Mouse (Mus musculus) embryo, embryonic 10.5 days (tissue): ENCODE measurements around the gene Rnf213.
A peak's percentile ranks its signal among the peaks of the same experiment; 100 is the strongest.

ENCODE experiments used
- DNase-seq: peaks from one replicate; pipeline ENCODE4 v3.0.0-alpha.2; 2015; ENCODE audit warnings: low spot score

Gene Rnf213

DNA sequence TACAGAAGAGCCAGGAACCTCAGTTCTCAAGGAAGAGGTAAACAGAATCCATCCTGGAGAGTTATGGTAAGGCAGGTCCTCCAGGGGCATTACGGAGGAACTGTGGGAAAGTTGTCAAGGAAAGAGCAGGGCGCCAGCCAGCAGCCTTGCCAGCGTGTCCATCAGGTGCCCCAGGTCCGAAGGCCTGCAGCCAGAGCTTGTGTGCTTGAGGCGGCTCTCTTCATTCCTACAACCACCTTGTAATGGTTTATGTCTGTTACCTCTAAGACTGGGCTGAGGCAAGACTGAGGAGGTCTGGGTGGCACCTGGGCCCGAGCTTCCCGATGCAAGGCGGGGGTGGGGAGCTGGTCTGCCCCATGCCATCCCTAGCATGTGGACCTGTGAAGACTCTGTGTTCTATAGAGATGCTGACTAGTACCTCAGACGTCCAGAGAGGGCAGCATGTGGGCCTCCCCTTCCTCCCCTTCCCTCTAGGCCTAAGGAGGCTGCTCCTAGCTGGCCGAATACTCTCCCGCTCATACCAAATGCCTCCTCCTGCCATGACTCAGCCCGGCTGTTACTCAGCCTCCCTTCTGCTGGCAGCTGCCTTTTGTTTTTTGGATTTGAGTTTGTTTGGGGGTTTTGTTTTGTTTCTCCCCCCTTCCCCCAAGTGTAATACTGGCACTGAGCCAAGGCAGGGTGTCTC, 123.9 kb downstream of the Rnf213 start:
- peak; percentile 29 for DNase-seq

DNA sequence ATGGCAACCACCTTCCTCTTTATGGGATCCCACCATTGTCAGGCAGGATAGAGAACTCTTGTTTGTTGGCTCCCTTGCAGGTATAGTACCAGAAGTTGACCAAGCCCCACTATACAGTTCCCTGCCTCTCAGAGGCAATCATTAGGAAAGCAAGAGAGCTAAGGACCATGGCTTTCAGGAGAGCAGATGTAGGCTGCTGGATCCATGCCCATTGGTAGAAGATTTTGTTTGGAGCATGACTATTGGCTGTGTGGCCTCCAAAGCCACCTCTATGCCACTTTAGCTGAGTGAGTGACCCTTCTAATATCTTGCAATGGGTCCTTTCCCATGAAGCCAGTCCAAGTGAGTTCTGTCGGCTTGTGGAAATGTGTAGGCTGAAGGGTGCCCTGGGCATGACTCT, 126.5 kb downstream of the Rnf213 start:
- DNase-seq = no peak

DNA sequence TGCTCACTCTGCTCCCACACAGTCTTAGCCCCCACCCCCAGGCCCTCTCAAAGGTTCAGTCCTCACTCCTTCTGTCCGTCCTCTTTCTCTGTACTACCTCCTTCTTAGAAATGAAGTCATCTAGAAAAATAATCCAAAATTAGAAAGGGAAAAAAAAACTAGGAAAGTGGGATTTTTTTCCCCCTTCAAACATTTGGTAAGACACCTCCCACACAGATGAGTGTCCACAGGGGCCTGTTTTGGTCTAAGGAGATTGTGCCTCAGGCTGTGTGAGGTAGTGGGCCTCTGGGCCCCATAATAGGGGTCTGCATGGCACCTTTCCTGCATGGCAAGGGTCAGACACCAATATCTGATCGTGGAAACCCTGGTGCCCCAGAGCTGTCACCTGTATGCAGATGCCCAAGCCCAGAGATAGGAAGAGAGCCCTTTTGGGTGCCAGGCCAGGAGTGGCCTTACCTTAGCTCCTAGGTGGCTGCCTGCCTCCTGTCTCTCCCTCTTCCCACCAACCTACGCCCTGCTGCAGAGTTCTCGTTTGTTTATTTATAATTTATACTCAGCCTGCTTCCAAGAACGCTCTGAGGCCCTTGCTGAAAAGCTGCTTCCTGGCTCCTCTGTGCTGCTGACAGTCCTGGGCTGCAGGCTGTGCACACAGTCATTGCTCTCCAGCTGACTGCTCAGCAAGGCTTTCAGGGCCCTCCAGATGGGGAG, 127.3 kb downstream of the Rnf213 start:
- DNase-seq = no peak

DNA sequence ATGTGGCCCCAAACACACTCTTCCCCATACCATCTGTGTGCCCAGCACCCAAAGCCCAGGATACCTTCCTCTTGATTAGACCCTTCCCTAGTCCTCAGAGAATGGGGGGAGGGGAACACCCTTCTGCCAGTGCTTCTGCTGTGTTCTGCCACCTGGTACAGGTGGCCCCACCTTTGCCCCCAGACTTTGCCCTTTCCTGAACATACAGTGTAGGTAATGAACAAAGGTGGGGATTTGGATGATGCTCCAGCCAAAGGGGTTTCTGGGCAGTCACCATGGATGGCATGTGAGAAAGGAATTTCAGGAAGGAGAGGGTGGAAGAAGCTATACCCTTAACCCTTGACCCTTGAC, 127.8 kb downstream of the Rnf213 start:
- no peak for DNase-seq

DNA sequence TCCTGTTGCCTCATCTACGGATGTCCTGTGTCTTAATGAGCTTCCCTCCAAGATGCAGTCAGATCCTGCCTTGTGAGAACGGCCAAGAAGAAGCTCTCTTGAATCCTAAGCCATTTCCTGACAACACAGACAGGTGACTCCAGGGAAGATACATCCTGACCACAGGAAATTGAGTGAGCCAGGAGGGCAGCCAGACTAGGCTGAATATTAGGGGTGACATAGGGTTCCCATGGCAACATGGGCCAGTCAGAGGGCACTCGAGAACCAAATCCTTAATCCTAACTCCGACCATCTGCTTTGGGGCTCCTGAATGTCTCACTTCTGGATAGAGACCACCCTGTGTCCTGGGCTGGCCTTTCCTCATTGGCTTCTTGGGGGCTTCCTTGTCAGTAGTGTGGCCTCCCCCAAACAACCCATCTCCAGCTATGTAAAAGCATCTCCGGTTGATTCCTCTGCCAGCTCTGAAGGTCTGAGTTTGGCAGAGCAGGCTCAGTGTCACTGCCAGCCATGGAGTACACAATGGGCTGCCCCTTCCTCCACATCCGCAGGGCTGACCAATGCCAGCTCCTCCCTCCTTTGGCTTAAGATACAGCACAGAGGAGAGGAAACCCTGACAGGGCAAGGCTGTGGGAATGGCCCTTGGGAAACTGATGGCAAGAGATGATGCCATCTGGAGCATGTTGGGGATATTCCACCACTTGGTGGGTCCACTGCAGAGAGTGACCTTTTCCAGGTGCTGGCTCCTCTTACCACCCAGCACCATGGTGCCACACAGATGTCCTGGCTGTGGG, 129.2 kb downstream of the Rnf213 start:
- DNase-seq = no peak

DNA sequence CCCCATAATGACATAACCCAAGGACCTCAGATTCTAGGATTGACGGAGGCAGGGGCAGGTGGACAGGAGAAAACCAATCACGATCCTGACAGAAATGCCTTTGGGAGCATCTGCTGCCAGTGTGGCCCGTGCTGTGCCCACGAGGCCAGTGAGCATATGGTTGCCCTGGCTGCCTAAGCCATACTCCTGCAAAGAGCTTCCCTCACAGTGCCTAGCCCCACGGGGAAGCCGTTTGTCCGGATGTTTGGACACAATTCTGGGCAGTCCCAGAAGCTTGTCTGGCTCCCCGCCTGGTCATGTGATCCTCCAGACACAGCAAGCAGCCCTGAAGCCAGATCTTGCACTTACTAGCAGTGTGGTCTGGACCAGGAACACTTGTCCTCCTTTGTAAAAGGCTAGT, 129.9 kb downstream of the Rnf213 start:
- DNase-seq = no peak

DNA sequence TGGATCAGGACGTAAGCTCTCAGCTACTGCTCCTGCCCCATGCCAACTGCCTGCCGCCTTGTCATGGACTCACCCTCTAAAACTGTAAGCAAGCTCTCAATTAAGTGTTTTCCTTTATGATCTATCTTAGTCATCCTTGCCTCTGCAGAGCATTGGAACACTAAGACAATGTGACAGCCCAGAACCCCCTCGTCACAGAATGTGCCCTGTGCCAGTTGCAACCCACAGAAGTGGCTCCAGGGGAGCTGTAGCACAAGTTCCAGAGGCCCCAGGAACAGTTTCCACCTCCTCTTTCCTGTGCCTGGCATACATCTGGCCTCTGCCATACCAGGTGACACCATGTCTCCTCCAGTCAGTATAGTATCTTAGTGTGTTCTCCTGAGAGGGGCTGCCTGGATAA, 130.5 kb downstream of the Rnf213 start:
- no peak for DNase-seq

DNA sequence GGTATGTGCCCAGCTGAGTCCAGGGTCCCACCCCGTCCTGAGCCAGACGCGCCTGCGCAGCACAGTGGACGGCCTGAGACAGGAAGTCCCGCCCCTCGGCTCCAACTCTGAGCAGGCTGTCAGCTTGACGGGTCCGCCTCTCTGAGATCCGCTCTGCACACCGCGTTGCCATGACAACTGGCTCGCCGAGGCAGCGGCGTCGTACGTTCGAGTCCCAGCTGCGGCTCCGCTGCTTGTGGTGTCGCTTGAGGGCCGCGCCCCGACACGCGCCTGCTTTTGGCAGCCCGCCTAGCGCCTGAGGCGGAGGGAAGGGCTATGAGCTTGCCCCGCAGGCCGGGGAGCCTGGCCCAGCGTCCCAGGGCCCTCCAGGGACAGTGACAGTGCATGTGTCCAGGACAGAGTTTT, 131.6 kb downstream of the Rnf213 start:
- DNase-seq = peak; percentile 97

DNA sequence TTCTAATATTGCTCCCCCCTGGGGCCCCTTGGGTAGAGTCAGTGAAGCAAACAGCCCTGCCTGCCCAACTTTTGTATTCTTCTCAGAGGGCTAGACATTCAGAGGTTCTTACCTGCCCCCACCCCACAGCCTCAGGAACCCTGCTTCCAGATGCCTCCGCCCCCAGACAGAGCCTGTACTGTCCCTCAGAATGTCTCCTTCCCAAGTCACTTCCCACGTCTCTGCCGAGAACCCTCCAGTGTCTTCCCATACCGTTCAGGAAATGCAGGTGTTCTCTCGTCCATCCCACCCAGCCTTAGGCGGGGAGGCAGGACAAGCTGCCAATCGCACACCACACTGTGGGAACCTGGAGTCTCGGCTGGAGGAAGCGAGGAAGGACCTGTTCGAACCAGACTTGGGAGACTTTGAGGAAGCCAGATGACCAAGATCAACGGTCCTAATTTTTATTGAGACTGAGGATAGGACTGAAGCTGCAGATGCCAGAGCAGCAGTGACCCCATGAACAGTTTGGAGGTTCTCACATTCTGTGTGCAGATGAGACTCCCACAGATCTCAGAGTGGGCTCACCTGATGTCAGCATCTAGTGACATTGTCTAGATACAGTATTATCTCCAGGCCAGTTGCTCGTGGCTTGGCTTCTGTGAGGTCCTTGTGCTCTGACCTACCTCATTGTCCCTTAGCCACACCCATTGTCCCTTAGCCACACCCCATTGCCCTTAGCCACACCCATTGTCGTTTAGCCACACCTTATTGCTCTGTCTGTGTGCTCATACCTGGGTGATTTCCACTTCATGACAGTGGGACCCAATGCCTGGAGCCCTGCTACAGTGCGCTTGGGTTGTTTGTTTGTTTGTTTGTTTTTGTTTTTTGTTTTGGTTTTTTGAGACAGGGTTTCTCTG, 133.4 kb downstream of the Rnf213 start:
- no peak for DNase-seq

DNA sequence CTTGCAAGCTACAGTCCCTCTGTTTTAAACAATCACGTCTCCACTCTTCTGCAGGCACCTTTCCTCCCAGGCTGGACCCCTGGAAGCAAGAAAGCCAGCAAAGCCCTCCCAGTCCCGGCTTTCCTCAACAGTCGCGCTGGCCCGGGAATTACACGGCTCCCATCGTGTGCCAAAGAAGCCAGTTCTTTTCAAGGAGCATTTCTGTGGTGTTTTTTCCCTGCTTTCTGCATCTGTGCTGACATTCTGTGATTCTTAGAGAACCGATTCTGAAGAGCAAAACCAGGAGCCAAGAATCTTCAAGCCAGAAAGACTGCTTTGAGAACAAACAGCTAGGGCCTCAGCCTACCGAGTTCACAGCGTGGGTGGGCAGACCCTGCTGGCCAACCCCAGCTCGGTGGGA, 136.0 kb downstream of the Rnf213 start:
- DNase-seq = no peak

DNA sequence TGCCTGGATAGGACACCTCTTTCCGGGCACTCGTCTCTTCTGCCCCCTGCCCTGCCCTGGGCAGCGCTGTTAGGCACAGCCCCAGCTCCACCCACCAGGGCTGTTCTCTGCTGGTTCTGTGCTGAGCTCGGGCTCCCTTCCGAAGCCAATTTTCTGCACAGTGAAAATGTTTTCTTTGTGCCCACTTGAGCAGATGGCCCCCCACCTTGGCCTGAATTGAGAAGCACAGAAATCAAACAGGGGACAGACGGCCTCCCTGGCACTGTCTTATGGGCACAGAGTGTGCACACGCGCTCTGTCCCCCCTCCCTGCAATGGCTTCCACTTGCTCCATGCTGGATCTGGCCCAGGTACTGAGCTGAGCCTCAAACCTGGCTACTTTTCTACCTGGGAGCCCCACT, 139.6 kb downstream of the Rnf213 start:
- DNase-seq = no peak

DNA sequence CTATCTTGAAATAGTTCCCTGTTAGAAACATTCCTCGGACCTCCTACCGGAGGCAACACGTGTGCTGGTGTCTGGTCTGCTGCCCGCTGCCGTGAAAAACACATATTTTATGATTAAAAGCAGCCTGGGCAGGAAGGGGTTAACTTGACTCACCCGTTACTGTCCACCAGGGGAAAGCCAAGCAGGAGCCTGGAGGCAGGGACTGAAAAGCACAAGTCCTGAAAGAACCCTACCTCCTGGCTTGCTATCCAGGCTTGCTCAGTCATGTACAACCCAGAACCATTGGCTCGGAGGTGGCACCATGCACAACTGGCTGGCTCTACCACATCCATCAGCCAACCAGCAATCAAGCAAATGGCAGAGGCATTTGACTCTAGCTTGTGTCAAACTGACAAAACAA, 140.8 kb downstream of the Rnf213 start:
- no peak for DNase-seq
